Mouse (Mus musculus) embryonic facial prominence, embryonic 10.5 days (tissue): ENCODE data around the gene Smad9. TPM values are rescaled to one million over a fixed set of nuclear protein-coding genes. Genes with fewer than 3 reads are reported as not detected.
A peak's percentile ranks its signal among the peaks of the same experiment; 100 is the strongest.

Source experiments
- DNase-seq: peaks from one replicate; pipeline ENCODE4 v3.0.0-alpha.2; 2017; ENCODE audit warnings: low spot score
- H3K27ac ChIP-seq: fragments of 300-500 bp; sonication (generic); replicated peaks from 2 replicates; pipeline ENCODE4 v1.5.1; 2016; ENCODE audit warnings: mild to moderate bottlenecking
- H3K27me3 ChIP-seq: fragments of 300-500 bp; sonication (generic); replicated peaks from 2 replicates; pipeline ENCODE4 v1.6.1; 2016; ENCODE audit warnings: low read depth, mild to moderate bottlenecking; ENCODE audit not compliant: poor library complexity, severe bottlenecking
- H3K36me3 ChIP-seq: fragments of 300-500 bp; sonication (generic); replicated peaks from 2 replicates; pipeline ENCODE4 v1.6.1; 2016; ENCODE audit warnings: mild to moderate bottlenecking, moderate library complexity
- H3K4me1 ChIP-seq: fragments of 300-500 bp; sonication (generic); 2 replicates; pipeline ENCODE4 v1.6.1; 2016
- H3K4me3 ChIP-seq: fragments of 300-500 bp; sonication (generic); 2 replicates; pipeline ENCODE4 v1.5.1; 2016; ENCODE audit warnings: mild to moderate bottlenecking, moderate library complexity
- H3K9me3 ChIP-seq: fragments of 300-500 bp; sonication (generic); 2 replicates; pipeline ENCODE4 v1.6.1; 2016; ENCODE audit warnings: mild to moderate bottlenecking
- WGBS: fragments of 180-500 bp; shearing (Covaris S2); methylation state at CpG from one replicate; pipeline ENCODE4 v1.1.7; 2016; 5-methylcytosine and 5-hydroxymethylcytosine counted together
- polyA plus RNA-seq: library from polyadenylated mRNA; unstranded; fragments of >200 nt; fragmentation: Nextera tagmentation; extraction: Ambion mirVana; gene quantifications from 2 replicates; pipeline ENCODE4 v1.2.1, GENCODE M21; 2016

Gene Smad9
- polyA plus RNA-seq, 1 experiment from 2014 or later = 0.42 TPM

DNA sequence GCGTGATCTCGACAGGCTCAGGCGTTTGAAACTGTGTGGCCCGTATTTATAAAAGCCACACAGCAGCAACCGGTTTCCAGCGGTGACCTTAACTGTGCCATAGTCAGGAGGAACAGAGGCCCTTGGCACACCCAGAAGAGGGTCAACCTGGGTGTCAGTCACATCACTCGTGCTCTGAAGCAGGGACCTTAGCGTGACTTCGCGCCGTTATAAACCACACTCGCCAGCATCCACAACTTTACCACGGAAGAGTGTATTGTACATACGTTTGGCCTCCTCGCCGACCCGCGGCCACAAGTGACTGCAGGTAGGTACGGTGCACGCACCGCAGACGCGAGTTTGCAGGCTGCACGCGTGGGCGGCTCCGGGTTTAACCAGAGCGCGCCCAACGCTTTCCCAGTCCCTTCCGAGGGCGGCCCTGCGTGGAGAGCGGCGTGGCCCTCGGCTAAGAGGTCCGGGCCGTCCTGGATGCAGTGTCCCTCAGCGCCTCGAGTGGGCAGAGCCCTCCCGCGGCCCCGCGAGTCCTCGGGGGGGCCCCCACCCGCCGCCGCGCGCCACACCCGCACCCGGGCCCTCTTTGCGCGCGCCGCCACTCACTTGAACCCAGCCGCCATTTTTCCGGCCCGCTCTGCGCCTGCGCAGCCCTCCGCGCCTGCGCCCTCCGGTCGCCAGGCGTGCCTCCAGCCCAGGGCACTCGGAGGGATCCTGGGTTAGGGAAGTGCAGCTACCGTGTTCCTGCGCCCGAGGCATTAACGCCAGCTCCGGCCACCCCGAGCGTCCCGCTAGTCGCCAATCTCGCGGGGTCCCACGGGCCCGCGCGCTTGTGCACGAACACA lies 20.8 kb upstream of the Smad9 start:
- Histone ChIP-seq H3K4me1 (peaks cover 21% of the 10 kb centered on the region), H3K27ac (peak overlapping the region; percentile 98), H3K4me3 (peak overlapping the region; percentile 89), H3K27me3 (no peaks in the 10 kb centered on the region), H3K36me3 (peaks cover 61% of the 10 kb centered on the region), H3K9me3 (no peaks in the 10 kb centered on the region)
- DNase-seq = peak; percentile 94
- WGBS = under 1% methylated on average over 84 of the region's 84 CpGs

DNA sequence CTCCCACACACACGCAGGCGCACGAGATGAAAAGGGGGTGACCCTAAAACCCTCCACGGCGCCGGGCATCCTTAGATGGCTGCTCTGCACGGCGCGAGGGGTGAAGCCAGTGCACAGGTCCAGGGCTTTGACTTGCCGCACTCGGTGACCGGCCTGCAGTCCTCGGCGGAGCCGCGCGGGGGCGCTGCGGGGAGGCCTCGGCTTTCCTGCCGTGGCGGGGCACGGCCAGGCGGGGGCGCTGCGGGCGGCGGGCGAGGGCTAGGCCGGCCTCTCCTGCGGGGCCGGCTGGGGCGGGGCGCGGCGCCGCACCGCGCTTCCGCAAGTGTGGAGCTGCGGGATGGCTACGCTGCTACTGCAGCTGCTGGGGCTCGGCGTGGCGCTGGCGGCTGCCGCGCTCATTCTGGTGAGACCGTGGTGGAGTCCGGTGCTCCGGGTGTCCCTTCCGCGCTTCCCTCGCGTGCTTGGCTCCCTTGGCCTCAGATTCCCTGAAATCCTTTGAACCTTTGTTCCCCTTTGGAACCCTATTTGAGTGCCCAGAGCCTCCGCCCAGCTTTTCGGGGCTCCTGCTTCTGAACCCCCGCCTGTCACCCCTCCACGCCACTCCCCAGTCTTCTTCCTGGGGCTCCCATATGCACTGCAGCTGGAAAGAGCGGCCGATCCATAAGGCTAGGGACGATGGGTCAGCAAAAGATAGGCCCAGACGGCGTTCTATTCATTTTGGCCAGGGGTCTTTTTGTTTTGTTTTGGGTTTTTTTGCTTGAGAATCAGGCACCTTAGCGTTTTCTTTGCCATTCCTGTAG lies 19.9 kb upstream of the Smad9 start, which contains the start of the genes Exosc8 and Alg5:
Gene Exosc8, minus strand, starts transcription at position 147 of the 800 bp plus-strand sequence.
Gene Alg5, plus strand, starts transcription at position 293 of the 800 bp plus-strand sequence.
- Histone ChIP-seq H3K4me1 (peaks cover 21% of the 10 kb centered on the region), H3K4me3 (peak within 1 kb of the TSS; percentile 89), H3K27ac (peak within 1 kb of the TSS; percentile 98), H3K9me3 (no peaks in the 10 kb centered on the region), H3K36me3 (peaks cover 61% of the 10 kb centered on the region), H3K27me3 (no peaks in the 10 kb centered on the region)
- peak; percentile 96 for DNase-seq
- WGBS = under 1% methylated on average over 65 of the region's 65 CpGs

DNA sequence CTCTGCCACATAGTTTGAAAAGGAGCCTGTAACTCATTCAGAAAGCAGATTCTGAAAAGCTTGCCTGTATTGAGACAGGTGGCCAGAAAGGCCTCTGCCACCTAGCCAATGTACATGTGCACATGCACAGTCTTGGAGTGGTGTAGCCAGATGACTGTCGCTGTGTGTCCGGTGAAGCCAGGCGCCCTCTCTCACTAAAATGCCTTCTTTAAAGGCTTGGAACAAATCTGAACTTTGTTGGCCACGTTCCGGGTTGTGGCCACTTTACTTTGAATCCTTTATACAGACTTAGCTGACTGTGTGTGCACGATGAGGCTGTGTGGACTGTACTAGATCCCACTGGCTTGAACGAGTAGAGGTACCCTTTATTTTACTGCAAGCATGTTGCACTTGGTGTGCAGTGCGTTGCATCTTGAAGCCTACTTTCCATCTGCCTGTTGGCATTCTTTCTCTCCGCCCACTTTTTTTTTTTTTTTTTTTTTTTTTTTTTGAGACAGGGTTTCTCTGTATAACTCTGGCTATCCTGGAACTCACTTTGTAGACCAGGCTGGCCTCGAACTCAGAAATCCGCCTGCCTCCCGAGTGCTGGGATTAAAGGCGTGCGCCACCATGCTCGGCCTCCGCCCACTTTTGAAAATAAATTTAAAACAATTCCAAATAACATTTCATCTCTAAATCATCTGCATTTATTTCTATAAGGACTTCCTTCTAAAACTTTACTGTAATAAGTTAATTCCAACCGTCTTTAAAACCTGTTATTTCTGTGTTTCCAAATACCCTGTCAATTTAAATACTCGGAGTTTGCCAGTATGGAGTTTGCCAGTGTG lies 19.1 kb upstream of the Smad9 start:
- Histone ChIP-seq H3K27ac (peak overlapping the region; percentile 98), H3K4me3 (peak overlapping the region; percentile 89), H3K9me3 (no peaks in the 10 kb centered on the region), H3K4me1 (peaks cover 21% of the 10 kb centered on the region), H3K36me3 (peaks cover 60% of the 10 kb centered on the region), H3K27me3 (no peaks in the 10 kb centered on the region)
- WGBS = 60% methylated on average over 18 of the region's 18 CpGs
- peak; percentile 42 for DNase-seq

DNA sequence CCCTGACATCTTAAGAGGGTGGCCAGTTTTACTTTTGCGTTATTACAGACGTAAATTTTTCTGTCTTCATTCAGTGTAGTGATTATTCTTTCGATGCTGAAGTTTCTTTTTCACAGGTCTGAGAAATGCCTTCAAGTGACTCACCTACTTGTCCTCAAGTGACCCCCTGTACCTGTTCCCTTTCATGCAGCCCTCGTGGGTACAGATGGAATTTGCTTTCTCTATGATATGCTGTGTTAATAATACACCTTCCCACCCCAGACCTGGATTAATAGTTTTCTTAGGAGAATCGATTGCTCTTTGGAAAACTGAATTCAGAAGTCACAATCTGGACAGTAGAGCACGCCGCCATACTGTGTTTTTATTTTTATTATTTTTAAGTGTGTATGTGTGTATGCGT lies 18.1 kb upstream of the Smad9 start:
- H3K9me3 ChIP-seq = no peaks in the 10 kb centered on the region
- H3K27ac ChIP-seq = no peak overlapping the region
- no peak for DNase-seq
- peaks cover 21% of the 10 kb centered on the region for H3K4me1 ChIP-seq
- WGBS = 94% methylated on average over 8 of the region's 8 CpGs
- peaks cover 60% of the 10 kb centered on the region for H3K36me3 ChIP-seq
- H3K27me3 ChIP-seq = no peaks in the 10 kb centered on the region
- H3K4me3 ChIP-seq = no peak overlapping the region

DNA sequence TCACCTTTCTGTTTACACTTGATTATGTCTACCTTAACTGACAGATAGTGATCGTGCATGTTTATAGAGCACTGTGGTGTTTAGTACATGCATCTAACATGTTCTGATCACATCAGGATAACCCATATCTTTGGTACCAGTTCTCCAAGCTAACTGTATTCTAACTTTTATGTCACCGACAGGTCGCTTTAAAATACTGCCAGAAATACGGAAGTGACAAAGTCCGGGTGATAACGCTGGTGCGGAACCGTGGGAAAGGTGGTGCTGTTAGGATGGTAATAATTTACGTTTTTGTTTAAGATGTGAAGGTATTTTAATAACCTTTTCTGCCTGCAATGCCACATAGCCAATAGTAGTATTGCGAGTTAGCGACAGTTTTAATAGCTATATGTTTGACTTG lies 13.4 kb upstream of the Smad9 start:
- no peaks in the 10 kb centered on the region for H3K27me3 ChIP-seq
- H3K9me3 ChIP-seq = no peaks in the 10 kb centered on the region
- H3K36me3 ChIP-seq = peaks cover 95% of the 10 kb centered on the region
- DNase-seq = no peak
- no peak overlapping the region for H3K4me3 ChIP-seq
- H3K27ac ChIP-seq = no peak overlapping the region
- H3K4me1 ChIP-seq = no peaks in the 10 kb centered on the region
- 95% methylated on average over 11 of the region's 11 CpGs for WGBS

DNA sequence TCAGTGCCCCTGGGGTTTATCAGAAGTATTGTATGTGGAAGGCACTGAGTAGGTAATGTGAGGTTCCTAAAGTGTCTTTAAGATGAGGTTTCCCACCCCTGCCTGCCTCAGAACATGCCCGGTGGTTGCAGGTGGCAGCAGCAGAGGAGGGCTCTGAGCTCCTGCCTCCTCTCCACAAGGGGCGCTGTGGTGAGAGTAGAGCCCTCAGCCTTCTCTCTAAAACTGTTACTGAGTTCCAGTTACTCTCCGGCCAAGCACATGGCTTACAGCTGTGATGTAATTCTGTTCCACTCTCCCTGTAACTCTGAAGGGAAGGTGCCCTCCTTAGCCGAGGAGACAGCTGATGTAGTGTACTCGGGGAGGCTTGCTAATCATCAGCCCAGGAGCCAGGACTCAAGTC lies 9.6 kb upstream of the Smad9 start:
- no peaks in the 10 kb centered on the region for H3K9me3 ChIP-seq
- no peaks in the 10 kb centered on the region for H3K4me1 ChIP-seq
- H3K27ac ChIP-seq = no peak overlapping the region
- peaks cover 99% of the 10 kb centered on the region for H3K36me3 ChIP-seq
- peak; percentile 43 for DNase-seq
- 63% methylated on average over 5 of the region's 5 CpGs for WGBS
- no peak overlapping the region for H3K4me3 ChIP-seq
- H3K27me3 ChIP-seq = no peaks in the 10 kb centered on the region

DNA sequence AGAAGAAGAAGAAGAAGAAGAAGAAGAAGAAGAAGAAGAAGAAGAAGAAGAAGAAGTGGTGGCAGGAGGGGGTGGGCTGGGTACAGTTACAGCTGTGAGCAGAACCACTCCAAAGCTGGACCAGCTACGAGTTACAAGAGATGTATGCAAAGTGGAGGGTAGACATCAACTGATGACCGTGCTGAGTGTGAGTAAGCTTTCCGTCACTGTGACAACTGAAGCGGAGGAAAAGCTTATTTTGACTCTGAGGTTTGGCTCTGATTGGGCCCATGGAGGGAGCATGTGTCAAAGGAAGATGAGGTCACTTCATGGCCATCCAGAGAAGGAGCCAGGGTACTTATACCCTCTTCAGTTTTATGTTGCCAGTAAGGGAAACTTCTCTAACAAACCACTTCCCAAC lies 2.0 kb upstream of the Smad9 start:
- H3K27me3 ChIP-seq = peaks cover 43% of the 10 kb centered on the region
- 86% methylated on average over 4 of the region's 4 CpGs for WGBS
- no peak for DNase-seq

DNA sequence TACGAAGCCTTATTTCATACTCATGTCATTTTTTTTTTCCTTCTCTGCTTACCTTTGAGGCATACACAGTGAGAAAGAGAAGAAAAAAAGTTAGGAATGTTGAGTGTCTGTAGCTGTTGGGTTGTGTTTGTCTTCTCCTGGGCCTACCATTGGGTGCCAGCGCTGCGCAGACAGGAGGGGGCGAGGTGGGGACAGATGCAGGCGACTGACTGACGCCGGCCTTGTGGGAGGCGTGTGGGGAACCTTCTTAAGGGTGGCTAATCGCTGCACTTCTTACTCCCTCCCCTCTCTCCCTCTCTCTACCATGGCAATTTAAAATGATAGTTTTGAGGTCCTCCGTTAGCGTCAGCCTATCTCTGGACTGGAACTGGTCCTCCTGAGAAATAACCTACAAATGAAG lies 676 bp downstream of the Smad9 start:
- Histone ChIP-seq H3K9me3 (no peaks in the 10 kb centered on the region), H3K27ac (peak overlapping the region; percentile 85; the same call in 1 of the 2 replicates), H3K27me3 (peaks cover 43% of the 10 kb centered on the region), H3K4me1 (peaks cover 26% of the 10 kb centered on the region), H3K36me3 (peaks cover 14% of the 10 kb centered on the region), H3K4me3 (peak overlapping the region; percentile 80)
- WGBS = 2% methylated on average over 11 of the region's 11 CpGs
- peak; percentile 61 for DNase-seq

More for the DNA sequence above, 2.0 kb upstream of the Smad9 start:
- H3K36me3 ChIP-seq = peaks cover 41% of the 10 kb centered on the region
- no peak overlapping the region for H3K4me3 ChIP-seq
- H3K27ac ChIP-seq = no peak overlapping the region
- H3K9me3 ChIP-seq = no peaks in the 10 kb centered on the region
- peaks cover 22% of the 10 kb centered on the region for H3K4me1 ChIP-seq

DNA sequence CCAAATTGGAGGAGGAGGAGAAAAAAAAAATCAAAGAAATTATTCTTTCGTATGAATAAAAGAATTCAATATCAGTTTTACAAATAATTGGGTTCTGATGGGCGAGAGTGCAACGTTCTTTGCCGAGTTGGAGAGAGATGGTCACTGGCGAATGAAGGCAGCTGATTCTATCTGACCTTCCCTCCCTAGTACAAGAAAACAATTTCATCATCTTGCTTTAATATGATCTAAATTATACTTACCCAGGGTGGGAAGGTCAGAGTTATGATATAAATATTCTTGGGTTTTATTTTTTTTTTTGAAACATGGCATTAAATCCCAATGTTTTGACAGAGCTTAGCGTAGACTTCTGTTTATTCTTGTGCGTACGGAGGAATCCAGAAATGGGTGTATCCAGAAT lies 2.1 kb downstream of the Smad9 start:
- peaks cover 43% of the 10 kb centered on the region for H3K27me3 ChIP-seq
- peaks cover 28% of the 10 kb centered on the region for H3K4me1 ChIP-seq
- no peak overlapping the region for H3K4me3 ChIP-seq
- no peaks in the 10 kb centered on the region for H3K9me3 ChIP-seq
- no peak overlapping the region for H3K27ac ChIP-seq
- 0 out of 2 replicates have a peak, but pooled peaks cover 1% of the 10 kb centered on the region for H3K36me3 ChIP-seq
- no peak for DNase-seq
- 83% methylated on average over 8 of the region's 8 CpGs for WGBS

DNA sequence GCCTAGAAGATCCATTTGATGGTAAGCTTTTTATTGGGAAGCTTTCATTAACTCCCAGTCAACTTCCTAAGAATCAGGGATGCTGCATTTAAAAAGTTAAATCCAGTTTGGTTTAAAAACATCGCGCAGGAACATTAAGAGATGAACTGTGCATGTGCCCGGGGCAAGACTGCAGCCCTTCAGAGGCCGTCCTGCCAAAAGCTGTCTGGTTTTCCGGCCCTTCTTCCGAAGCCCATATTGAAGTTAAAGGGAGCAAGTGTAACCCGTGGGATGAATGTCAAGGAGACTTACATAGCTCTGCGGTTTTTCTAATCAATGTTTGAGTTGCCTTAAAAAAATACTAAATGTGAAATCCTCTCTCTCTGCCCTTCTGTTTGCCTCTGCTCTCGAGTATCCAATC lies 3.8 kb downstream of the Smad9 start:
- Histone ChIP-seq H3K27me3 (peaks cover 37% of the 10 kb centered on the region), H3K4me3 (no peak overlapping the region), H3K4me1 (peaks cover 32% of the 10 kb centered on the region), H3K27ac (no peak overlapping the region), H3K36me3 (no peaks in the 10 kb centered on the region), H3K9me3 (no peaks in the 10 kb centered on the region)
- WGBS = 77% methylated on average over 9 of the region's 9 CpGs
- DNase-seq = no peak

DNA sequence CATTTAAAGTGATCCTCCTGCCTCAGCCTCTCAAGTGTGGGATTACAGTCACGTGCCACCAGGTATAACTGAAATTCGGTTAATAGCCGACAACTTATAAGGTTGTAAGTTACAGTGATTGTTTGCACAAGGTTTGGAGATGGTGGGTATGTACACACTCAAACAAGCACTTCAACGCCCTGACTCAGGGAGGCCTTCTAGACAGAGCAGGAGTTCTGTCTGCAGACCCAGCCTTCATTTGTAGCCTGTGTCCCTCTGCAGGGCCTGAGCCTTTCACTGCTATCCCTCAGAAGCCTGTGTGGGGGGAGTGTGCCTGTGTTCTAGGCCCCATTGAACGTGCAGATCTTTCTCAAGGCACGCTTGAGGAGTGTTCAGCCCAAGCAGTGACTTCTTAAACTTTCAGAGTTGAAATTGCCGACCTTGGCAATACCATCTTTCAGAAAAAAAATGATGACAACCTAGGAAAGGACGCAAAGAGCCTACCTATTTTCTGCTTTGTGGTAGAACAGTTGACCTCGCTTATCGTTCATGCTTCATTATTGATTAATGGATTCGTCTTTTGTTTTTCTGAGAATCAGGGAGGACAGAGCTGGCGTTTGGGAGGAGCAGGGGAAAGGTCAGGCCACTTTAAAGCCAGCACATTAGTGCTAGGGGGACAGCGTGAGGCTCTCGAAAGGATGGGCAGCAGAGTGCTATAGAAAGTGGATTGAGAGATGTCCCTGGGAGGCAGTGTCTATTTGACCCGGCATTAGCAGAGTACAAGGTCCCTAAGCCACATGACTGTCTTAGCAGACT lies 5.1 kb downstream of the Smad9 start:
- H3K27ac ChIP-seq = no peak overlapping the region
- 67% methylated on average over 15 of the region's 15 CpGs for WGBS
- peaks cover 24% of the 10 kb centered on the region for H3K27me3 ChIP-seq
- H3K36me3 ChIP-seq = no peaks in the 10 kb centered on the region
- DNase-seq = no peak
- H3K4me1 ChIP-seq = peaks cover 27% of the 10 kb centered on the region
- H3K9me3 ChIP-seq = no peaks in the 10 kb centered on the region
- H3K4me3 ChIP-seq = no peak overlapping the region
